Mouse (Mus musculus) bone marrow, adult 2 months (tissue): ENCODE measurements around the gene Arhgap6.

Experiments
- CTCF ChIP-seq: fragments of 200-500 bp; IDR thresholded peaks from 2 replicates; pipeline ENCODE4 v1.5.1; 2011; ENCODE audit warnings: low read length, control low read depth; ENCODE audit not compliant: control insufficient read depth, insufficient read depth
- POLR2A ChIP-seq: fragments of 200-500 bp; IDR thresholded peaks from 2 replicates; pipeline ENCODE4 v1.6.1; 2011; ENCODE audit warnings: low read depth, mild to moderate bottlenecking, control low read depth, low read length, borderline replicate concordance; ENCODE audit not compliant: control insufficient read depth

DNA sequence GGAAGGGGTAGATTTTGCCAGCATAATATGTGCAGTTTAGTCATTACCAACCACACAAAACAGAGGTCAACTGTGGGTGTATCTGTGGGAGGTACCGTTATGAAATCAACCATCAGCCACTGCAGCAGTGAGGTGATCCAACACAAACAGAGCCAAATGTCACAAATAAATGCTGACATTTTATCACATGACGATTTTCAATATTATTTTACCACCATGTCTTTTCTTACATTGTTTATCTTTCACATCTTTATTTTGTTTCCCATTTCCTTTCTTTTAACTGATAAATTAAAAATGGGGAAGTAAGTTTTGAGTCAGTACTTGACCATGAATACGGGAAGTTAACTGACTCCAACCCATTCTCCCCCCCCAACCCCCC is 328.9 kb downstream of the Arhgap6 start:
- TF ChIP-seq CTCF (no peak), POLR2A (no peak)
